Mouse (Mus musculus) neutrophil, adult 5-6 weeks (primary cell): Measurements from ENCODE around the gene Fam198b. TPM values are rescaled to one million over a fixed set of nuclear protein-coding genes. Genes with fewer than 3 reads are reported as not detected.

Experiments used
- ATAC-seq: fragments of 151-379, 151-347 bp; 2 replicates; pipeline ENCODE4 v1.8.0; 2017; ENCODE audit warnings: mild to moderate bottlenecking, moderate TSS enrichment; ENCODE audit not compliant: insufficient number of reproducible peaks, poor library complexity, low FRiP score, severe bottlenecking; ENCODE audit errors: extremely low read depth
- total RNA-seq: library from RNA; stranded (forward); fragments of 200-1000 nt; gene quantifications from 2 replicates; pipeline ENCODE4 v1.2.3, GENCODE M21; 2017

The Fam198b gene
- total RNA-seq: not detected in 2 replicates

DNA sequence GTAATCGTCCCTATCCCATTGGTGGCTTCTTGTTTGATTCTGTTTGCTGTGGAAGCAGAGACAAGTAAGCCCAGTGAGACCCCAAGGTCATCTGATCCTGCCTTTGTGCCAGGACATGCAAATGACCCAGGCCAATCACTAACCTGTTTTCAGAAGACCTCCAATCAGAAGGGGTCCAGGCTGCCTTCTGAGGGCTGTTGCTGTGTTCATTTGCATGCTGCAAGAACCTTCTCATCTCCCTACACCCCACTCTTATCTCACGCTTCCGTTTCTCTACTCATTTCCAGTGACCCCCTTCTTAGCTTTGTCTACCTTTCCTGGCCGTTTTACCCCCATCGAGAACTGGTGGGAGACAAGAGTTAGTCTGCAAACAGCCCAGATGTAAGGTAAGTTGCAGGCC lies at the start of gene Fam198b:
Fam198b (plus strand) TSS at position 229 of the 400 bp plus-strand sequence.
- ATAC-seq: no peak

GRCm38 (mm10) chr3:79838751-79839150 lies 45.6 kb upstream of the Fam198b start:
- no peak for ATAC-seq

GRCm38 (mm10) chr3:79841475-79841874 lies 42.9 kb upstream of the Fam198b start:
- ATAC-seq: no peak

GRCm38 (mm10) chr3:79842165-79842564 lies 42.2 kb upstream of the Fam198b start:
- ATAC-seq: peak; percentile 72

DNA sequence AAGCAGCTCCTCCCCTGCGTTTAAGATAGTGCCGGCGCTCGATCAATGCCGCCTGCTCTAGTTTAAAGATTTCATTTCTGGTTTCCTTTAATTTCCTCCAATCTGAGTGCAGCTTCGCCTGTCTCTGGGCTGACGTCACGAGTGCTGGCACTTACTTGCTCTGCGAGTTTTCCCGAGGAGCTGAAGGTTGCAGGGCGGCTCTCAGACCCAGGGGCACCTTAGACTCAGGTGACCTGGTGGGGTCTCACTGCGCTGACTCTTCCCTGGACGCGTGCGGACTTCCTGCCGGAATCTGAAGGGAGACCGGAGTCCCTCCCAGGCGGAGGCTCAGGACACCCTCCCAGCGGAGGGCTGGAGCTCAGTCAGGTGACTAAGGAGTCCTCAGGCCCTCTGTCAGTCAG lies 41.7 kb upstream of the Fam198b start:
- peak; percentile 74 for ATAC-seq

GRCm38 (mm10) chr3:79843999-79844398 lies 40.3 kb upstream of the Fam198b start:
- ATAC-seq: peak; percentile 56

DNA sequence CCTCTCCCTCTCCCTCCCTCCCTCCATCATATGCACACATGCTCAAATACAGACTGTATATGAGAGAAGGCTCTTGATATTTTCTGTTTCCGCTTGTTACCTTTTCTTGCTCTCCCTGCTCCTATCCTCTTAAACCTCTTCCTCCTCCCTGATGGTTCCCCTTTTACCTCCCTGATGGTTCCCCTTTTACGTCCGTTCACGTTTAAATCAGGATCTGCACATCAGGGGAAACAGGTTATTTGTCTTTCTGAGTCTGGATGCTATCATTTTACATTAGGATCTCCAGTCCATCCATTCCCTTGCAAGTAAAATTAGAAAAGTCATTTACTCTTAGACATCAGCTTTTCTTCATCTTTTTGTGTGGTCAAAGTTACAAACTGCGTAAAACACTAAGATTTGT lies 37.7 kb upstream of the Fam198b start:
- no peak for ATAC-seq

- ATAC-seq: no peak
These were observed 35.5 kb upstream of the Fam198b start for GRCm38 (mm10) chr3:79848841-79849240.

DNA sequence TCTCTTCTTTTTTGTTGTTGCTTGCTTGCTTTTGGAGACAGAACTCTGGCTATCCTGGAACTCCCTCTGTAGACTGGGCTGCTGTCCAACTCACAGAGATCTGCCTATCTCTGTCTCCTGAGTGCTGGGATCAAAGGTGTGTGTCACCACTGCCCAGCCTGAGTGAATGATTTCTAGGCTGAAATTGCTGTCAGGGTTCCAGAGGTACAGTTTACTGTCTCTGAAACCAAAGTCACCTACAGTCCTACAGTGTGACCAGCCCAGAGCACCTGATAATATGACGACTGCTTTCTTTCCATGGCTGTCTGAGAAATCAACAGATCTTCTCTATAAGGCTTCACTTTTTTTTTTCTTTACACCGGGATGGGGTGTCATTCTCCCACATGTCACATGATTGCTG lies 34.7 kb upstream of the Fam198b start:
- no peak for ATAC-seq

DNA sequence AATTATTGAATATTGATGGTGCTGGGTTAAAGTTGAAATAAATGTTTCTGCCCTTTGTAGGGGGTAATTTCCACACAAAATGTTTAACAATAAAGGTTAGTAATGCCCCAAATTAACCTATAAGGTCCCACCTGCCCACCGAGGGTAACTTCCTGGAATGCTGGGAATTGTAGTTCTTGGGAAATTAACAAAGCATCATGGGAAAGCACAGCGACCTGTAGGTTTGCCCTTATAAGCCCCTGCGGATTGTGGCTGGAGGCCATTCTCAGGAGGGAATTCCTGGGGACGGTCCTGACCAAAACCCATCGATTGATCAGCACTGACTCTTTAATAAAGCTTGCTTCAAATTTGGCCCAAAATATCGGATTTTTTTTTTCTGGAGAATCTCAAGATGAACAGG lies 33.7 kb upstream of the Fam198b start:
- no peak for ATAC-seq

DNA sequence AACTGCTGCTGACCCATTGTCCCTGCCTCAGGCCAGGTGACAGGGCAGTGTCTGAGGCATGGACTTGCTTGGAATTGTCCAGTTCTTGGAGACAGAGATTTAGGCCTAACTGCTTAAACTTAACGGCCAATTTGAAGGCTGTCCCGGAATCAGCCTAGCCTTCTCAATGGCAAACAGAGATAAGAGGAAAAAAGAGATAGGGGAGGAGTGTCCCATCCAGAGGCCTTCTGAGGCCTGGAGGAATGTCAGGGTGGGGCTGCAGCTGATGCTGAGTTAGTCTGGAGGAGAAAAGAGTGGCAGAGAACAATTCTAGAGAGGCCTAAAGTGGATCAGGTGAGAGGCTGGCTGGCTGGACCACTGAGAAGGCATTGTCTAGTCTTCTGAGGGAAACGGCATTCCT lies 32.2 kb upstream of the Fam198b start:
- no peak for ATAC-seq

DNA sequence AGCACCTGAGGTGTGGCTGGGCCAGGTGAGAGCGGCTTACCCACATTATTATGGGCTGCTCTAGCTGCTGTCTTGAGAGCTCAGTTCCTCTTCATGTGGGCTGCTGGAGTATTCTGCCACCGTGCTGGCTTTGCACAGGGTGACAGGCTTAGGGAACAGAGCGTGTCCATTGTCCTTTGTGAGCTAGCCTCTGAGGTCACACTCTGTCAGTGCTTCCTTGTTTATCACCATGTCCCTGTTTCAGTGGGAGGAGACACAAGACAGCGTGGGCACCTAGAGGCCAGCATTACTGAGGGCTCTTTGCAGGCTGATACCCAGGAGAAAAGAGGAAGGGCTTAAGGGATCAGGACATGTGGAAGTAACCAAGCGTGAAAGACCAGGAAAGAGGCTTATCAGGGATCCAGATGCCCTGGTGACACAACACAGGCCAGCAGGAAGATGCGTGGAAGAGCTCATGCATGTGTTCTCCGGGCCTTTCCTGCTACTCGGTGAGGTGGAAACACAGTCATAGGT lies 31.6 kb upstream of the Fam198b start, which contains the start of gene Tmem144:
Tmem144 (minus strand) TSS at position 120 of the 513 bp plus-strand sequence.
- no peak for ATAC-seq

- no peak for ATAC-seq
These were observed 26.6 kb upstream of the Fam198b start for GRCm38 (mm10) chr3:79857780-79858179.

DNA sequence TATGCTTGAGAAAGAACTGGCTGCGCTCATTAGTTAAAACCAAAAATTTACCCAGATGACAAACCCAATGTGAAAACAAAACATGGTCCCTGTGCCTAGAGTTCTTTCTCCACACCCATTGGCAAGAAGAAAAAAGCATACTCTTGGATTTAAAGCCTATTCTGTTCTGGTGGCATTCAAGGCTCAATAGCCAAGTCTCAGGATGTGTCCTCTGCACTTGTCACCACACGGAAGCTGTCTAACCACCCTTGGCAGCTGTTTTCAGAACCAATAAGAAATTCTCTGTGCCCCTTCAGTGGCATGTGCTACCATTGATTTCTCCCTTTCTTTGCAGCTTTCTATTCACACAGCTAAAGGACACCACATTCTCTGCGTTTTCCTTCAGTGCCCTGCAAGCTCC lies 26.1 kb upstream of the Fam198b start:
- ATAC-seq: no peak

GRCm38 (mm10) chr3:79864824-79865223 lies 19.5 kb upstream of the Fam198b start:
- ATAC-seq: no peak

DNA sequence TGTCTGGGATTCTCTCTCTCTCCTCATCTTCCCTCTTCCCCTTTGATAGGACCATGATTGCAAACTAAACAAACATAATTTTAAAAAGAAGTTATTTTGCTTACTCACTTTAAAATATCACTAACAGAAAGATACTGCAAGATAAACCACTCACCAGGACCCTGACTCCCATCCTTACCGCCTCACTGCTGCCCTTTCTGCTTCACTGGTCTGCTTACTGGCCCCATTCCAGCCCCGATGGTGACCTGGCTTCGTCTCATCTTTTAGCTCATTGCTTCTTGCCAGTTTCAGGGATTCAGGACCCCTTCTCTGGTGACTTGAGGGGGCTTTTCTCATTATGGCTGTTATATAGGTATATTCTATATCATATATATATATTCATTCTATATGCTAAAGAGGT lies 18.2 kb upstream of the Fam198b start:
- ATAC-seq: no peak

GRCm38 (mm10) chr3:79866526-79866925 lies 17.8 kb upstream of the Fam198b start:
- ATAC-seq: no peak

DNA sequence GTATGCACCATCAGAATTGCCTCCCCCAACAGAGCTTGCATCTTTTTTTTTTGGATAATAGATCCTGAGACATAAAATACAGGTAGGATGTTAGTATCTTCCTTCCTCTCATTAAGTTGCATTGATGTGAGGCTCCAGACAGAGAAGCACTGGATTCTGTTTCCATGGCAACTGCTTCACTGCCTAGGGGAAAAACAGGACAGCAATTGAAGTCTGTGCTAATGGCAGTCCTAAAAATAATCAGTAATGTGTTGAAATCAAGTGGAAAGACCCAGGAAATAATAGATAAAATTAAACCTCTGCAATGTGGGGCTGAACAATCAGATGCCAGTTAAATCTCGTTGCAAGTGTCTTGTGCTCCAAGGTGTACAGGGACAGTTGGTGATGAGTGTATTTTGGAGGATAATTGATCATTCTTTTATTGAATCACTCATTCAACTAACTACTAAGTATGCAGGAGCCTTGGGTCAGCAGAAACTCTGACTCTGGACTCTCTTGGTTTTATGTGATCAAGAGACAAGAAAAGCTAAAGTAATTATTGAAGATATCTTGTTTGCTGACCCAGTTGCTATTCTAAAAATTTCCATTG lies 17.1 kb upstream of the Fam198b start:
- no peak for ATAC-seq

DNA sequence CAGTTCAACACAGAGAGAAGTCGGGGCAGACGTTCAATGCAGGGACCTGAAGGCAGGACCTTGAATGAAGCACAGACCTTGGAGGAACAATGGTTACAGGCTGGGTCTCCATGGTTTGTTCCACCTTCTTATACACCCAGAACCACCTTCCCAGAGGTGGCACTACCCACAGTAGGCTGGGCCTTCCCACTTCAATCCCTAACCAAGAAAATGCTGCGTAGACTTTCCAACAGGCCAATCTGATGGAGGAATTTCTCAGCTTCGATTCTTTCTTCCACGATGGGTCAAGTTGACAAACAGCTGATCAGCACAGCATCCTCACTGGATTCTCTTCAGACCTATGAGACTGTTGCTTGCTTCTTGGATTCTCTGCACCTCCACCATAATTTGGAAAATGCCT lies 8.9 kb upstream of the Fam198b start:
- no peak for ATAC-seq

DNA sequence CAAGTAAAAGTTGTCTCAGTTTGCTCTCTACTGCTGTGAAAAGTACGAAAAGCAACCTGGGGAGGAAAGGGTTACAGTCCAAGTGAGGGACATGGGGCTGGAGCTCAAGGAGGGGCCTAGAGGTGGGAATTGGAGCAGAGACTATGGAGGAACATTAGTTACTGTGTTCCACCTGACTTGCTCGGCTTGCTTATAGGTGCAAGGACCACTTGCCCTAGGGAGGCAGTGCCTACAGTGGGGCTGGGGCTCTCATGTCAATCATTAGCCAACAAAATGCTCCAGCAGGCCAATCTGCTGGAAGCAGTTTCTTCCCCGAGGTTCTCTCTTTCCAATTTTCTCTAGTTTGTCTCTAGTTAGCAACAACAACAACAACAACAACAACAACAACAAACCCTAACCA lies 6.0 kb upstream of the Fam198b start:
- no peak for ATAC-seq

DNA sequence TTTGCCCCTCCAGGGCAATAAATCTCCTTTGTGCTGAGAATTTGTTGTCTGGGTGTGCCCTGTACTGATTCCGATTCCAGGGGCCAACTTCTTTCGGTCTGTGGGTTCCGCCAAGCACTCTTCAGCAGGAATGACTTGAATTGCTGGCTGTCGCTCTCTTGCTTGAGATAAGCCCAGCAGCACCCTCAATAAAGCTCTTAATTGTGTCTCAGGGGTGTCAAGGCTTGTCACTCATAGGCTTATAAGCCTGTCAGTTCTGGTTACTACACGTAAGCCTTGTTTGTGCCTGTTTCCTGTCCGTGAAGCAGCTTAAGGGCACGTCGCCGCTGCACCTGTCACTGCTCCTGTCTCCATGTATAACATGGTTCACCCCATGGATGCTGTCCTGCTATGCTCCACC lies 5.1 kb upstream of the Fam198b start:
- ATAC-seq: no peak
